In the genomic region with DNA sequence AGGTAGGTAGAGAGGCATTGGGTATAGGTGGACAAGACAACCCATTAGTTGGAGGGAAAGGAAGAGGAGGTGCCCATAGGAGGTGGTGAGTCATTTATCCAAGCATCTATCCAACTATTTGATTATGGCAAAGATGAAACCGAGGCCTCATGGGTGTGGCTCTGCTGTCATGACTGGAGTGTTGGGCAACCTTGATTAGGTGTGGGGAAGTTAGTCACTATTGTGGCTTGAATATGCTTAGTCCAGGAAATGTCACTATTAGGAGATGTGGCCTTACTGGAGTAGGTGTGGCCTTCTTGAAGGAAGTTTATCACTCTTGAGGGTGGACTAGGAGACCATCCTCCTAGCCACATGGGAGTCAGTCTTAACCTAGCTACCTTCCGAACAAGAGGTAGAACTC, we compare ENCODE assay signal across 22 mouse cellular contexts.
DNase-seq lines count a peak whose midpoint lies in the region; ATAC-seq lines count a peak whose summit lies in the region.
"Had no signal": no experiment of that assay in that cellular context is flagged by ENCODE, and none has a peak within 500 bp of the region (broad histone marks: within the 10 kb centered on the region; RNA-seq: fewer than 3 reads in every experiment).

No protein-coding gene starts in this region.

- H3K27me3 ChIP-seq in hindbrain, embryonic 12.5 days, result no peaks in the 10 kb centered on the region
- H3K27me3 ChIP-seq: Patski had no signal

- no peak overlapping the region for H3K9ac ChIP-seq in hindbrain, embryonic 12.5 days

- peak; percentile 41 for ATAC-seq in common myeloid progenitor, adult 5-6 weeks (replicated peaks; ENCODE audit: low read depth, poor library complexity, severe bottlenecking)
- peak; percentile 55 for ATAC-seq in granulocyte monocyte progenitor cell, adult 5-6 weeks (replicated peaks; ENCODE audit: poor library complexity, severe bottlenecking)
- ATAC-seq in megakaryocyte, adult 5-6 weeks (ENCODE audit: poor library complexity, severe bottlenecking), result peak; percentile 68
- peak; percentile 56 for ATAC-seq in megakaryocyte progenitor cell, adult 5-6 weeks (replicated peaks; ENCODE audit: poor library complexity)
- ATAC-seq in hindbrain, embryonic 12.5 days (ENCODE audit: low FRiP score), result no peak
- ATAC-seq: activated CD4-positive, CD25-positive, alpha-beta regulatory T cell, adult 4 months; CD4-positive, CD25-positive, alpha-beta regulatory T cell, adult 4 months; Patski had no signal

- no peaks in the 10 kb centered on the region for H3K4me1 ChIP-seq in hindbrain, embryonic 12.5 days

- no peak overlapping the region for H3K4me2 ChIP-seq in hindbrain, embryonic 12.5 days (replicated peaks)

- WGBS in hindbrain, embryonic 12.5 days, result 96% methylated on average over 2 of the region's 2 CpGs

- H3K4me3 ChIP-seq in hindbrain, embryonic 12.5 days, result no peak overlapping the region

- no peaks in the 10 kb centered on the region for H3K36me3 ChIP-seq in hindbrain, embryonic 12.5 days
- H3K36me3 ChIP-seq: G1E had no signal

- H3K9me3 ChIP-seq in hindbrain, embryonic 12.5 days (replicated peaks), result no peaks in the 10 kb centered on the region

- H3K27ac ChIP-seq in hindbrain, embryonic 12.5 days, result no peak overlapping the region

- DNase-seq in urinary bladder, postnatal 10 days (ENCODE audit: low spot score), result no peak
- DNase-seq in adipocyte (ENCODE audit: low spot score), result no peak
- DNase-seq in lung, postnatal 4 days, result no peak
- DNase-seq: adrenal gland, adult 2 months; adrenal gland, adult 8-10 months; adrenal gland, postnatal 10 days; adrenal gland, postnatal 14 days; adrenal gland, postnatal 25 days; adrenal gland, postnatal 36 days; B cell, adult 2 months; cerebellum, adult 11 months; cerebellum, adult 11-12 months; cerebellum, adult 18-20 months had no signal
